8 mouse cellular contexts compared by ENCODE assay signal in genomic region chr4:130790180-130790579, GRCm38 (mm10). TPM values are rescaled to one million over a fixed set of nuclear protein-coding genes. Genes with fewer than 3 reads are reported as not detected.
DNase-seq lines count a peak whose midpoint lies in the region; ATAC-seq lines count a peak whose summit lies in the region.

No protein-coding gene starts in this region.

- H3K4me3 ChIP-seq in embryonic facial prominence, embryonic 11.5 days (ENCODE audit: low read depth, low read length): no peak overlapping the region

- H3K27ac ChIP-seq in embryonic facial prominence, embryonic 11.5 days (replicated peaks; ENCODE audit: low read depth, low read length): no peak overlapping the region

- ATAC-seq in embryonic facial prominence, embryonic 11.5 days (replicated peaks; ENCODE audit: insufficient number of reproducible peaks, low FRiP score, low TSS enrichment, low read depth): no peak

- WGBS in embryonic facial prominence, embryonic 11.5 days: 13% methylated on average over 6 of the region's 6 CpGs

- H3K4me1 ChIP-seq in embryonic facial prominence, embryonic 11.5 days (ENCODE audit: control insufficient read depth, insufficient read depth, low read length): peaks cover 4% of the 10 kb centered on the region; the same call in 1 of the 2 replicates

- H3K9me3 ChIP-seq in embryonic facial prominence, embryonic 11.5 days (replicated peaks; ENCODE audit: control insufficient read depth, low read length): no peaks in the 10 kb centered on the region

- DNase-seq in CD4-positive, CD25-positive, alpha-beta regulatory T cell, adult 2 months (ENCODE audit: low read depth, low spot score): peak; percentile 86
- DNase-seq in adrenal gland, postnatal 10 days: peak; percentile 89
- DNase-seq in embryonic facial prominence, embryonic 11.5 days (ENCODE audit: low spot score): peak; percentile 90
- peak; percentile 86 to 90 for DNase-seq in heart, postnatal 14 days
- peak; percentile 72 to 92 for DNase-seq in layer of hippocampus, adult 18-20 months (ENCODE audit: low spot score in 2 of 2)
- DNase-seq in lung, postnatal 10 days: peak; percentile 90
- peak; percentile 78 for DNase-seq in ovary, postnatal 36 days (ENCODE audit: low spot score)
- DNase-seq in thymus, postnatal 36 days: peak; percentile 66 to 77

- no peak overlapping the region for H3K9ac ChIP-seq in embryonic facial prominence, embryonic 11.5 days (replicated peaks; ENCODE audit: low read length)

- intact Hi-C loops in heart, postnatal 14 days (cut with DNase I): loop anchor here (1.0 to 2.0 kb wide), 3 partner anchors 88 to 157 kb away; no protein-coding TSS in a partner anchor

- no peaks in the 10 kb centered on the region for H3K27me3 ChIP-seq in embryonic facial prominence, embryonic 11.5 days (ENCODE audit: control insufficient read depth, insufficient read depth, low read length)

- H3K36me3 ChIP-seq in embryonic facial prominence, embryonic 11.5 days (replicated peaks; ENCODE audit: control insufficient read depth, insufficient read depth, low read depth, low read length): no peaks in the 10 kb centered on the region

- H3K4me2 ChIP-seq in embryonic facial prominence, embryonic 11.5 days (ENCODE audit: low read depth, low read length): no peak overlapping the region

RNA-seq across cellular contexts. Expression of gene Sdc3, which starts 2.2 kb away (rescaled TPM):
- 100 to 1,000 TPM; 149 to 179 TPM for total RNA-seq in adrenal gland, postnatal 10 days (2021)
- polyA plus RNA-seq in embryonic facial prominence, embryonic 11.5 days (2014; fragmentation: Nextera tagmentation; extraction: Ambion mirVana): 12.3 and 13.6 TPM in 2 replicates
- 10 to 100 TPM; 43.0 to 50.6 TPM for total RNA-seq in heart, postnatal 14 days (2021)
- total RNA-seq in layer of hippocampus, adult 18-20 months (2021): 100 to 1,000 TPM; 145 to 146 TPM
